Mouse (Mus musculus): ENCODE results near the gene Gm10577. TPM values are rescaled to one million over a fixed set of nuclear protein-coding genes. Genes with fewer than 3 reads are reported as not detected.

Gm10577 gene
- polyA plus RNA-seq, 1 experiment from 2014 or later: not detected

DNA sequence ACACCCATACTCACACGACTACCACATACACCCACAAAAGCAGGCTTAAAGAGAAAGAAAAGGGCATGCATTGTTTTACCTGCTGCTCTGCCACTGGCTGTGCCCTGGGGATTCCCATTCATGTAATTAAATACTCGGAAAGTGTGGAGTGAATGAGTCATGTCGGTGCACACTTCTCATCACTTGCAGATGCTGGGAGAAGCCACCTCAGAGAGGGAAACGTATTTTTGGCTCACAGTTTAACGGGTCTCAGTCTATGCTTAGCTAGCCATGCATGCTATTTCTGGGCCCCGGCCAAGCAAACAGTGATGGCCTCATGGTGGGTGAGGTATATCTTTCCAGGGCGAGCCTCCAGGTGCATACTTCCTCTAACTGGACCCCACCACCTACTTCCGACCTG, 21.6 kb downstream of the Gm10577 start:
- H3K36me3 ChIP-seq (ENCODE audit: insufficient read depth, low read length): peaks cover 25% of the 10 kb centered on the region; the same call in 1 of the 2 replicates
- no peaks in the 10 kb centered on the region for H3K9me3 ChIP-seq (replicated peaks; ENCODE audit: low read length)
- H3K4me1 ChIP-seq (replicated peaks; ENCODE audit: insufficient read depth, low read length): no peaks in the 10 kb centered on the region
- no peak overlapping the region for H3K4me3 ChIP-seq (replicated peaks; ENCODE audit: low read depth, low read length)
- 66% methylated on average over 8 of the region's 8 CpGs for WGBS
- H3K27ac ChIP-seq: no peak overlapping the region
- 0 out of 2 replicates have a peak overlapping the region, but pooled peaks have one; percentile 3 for H3K9ac ChIP-seq (ENCODE audit: low read depth, low read length)
- ATAC-seq (replicated peaks; ENCODE audit: low FRiP score, low read depth) (no peak), DNase-seq (ENCODE audit: low spot score) (no peak)
- no peak overlapping the region for H3K4me2 ChIP-seq (ENCODE audit: low read length)
- no peak for TF ChIP-seq CTCF (IDR thresholded peaks at IDR 0.05; ENCODE audit: low read depth)
- H3K27me3 ChIP-seq (ENCODE audit: insufficient read depth, low read length): no peaks in the 10 kb centered on the region

- peak; percentile 88 for DNase-seq (ENCODE audit: low spot score)
- peaks cover 26% of the 10 kb centered on the region; the same call in 1 of the 2 replicates for H3K36me3 ChIP-seq (ENCODE audit: insufficient read depth, low read length)
- no peak for ATAC-seq (replicated peaks; ENCODE audit: low FRiP score, low read depth)
- no peaks in the 10 kb centered on the region for H3K4me1 ChIP-seq (replicated peaks; ENCODE audit: insufficient read depth, low read length)
- H3K27me3 ChIP-seq (ENCODE audit: insufficient read depth, low read length): no peaks in the 10 kb centered on the region
- H3K4me3 ChIP-seq (replicated peaks; ENCODE audit: low read depth, low read length): no peak overlapping the region
- H3K9ac ChIP-seq (ENCODE audit: low read depth, low read length): no peak overlapping the region
- no peak overlapping the region for H3K27ac ChIP-seq
- no peak overlapping the region for H3K4me2 ChIP-seq (ENCODE audit: low read length)
- TF ChIP-seq CTCF (IDR thresholded peaks at IDR 0.05; ENCODE audit: low read depth): peak; percentile 96
- no peaks in the 10 kb centered on the region for H3K9me3 ChIP-seq (replicated peaks; ENCODE audit: low read length)
- 29% methylated on average over 2 of the region's 2 CpGs for WGBS
Observed at GRCm38 (mm10) chr4:100998145-100998544, 22.4 kb downstream of the Gm10577 start.

DNA sequence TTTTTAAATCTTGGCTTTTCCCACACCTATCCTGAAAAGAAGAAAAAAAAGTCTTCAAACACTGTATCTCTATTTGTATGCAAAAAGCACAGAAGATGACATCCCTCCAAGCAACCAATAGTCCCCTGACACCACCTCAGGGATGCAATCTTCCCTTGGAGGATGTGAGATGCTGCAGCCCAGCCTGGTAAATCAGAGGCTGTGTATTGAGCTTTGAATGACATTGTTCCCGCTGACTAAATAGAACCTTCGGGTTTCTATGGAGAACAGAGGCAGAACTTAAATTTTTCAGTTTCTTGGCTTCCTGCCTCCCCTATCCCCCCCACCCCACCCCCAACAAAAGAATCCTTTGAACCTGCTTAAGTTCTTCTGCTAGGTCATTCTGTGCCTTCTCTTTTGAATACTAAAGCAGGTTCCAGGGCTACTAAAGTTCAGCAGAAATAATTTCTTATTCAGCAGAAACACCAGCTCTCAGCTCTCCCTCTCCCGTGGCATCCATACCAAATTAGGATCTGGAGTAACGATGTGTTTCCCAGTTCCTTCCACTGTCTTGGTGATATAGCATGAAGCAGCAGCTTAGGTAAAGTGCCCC, 24.3 kb downstream of the Gm10577 start:
- H3K4me3 ChIP-seq (replicated peaks; ENCODE audit: low read depth, low read length): no peak overlapping the region
- DNase-seq (ENCODE audit: low spot score) (no peak), ATAC-seq (replicated peaks; ENCODE audit: low FRiP score, low read depth) (no peak)
- no peak overlapping the region for H3K4me2 ChIP-seq (ENCODE audit: low read length)
- 74% methylated on average over 4 of the region's 4 CpGs for WGBS
- no peaks in the 10 kb centered on the region for H3K9me3 ChIP-seq (replicated peaks; ENCODE audit: low read length)
- TF ChIP-seq CTCF (IDR thresholded peaks at IDR 0.05; ENCODE audit: low read depth): no peak
- H3K27ac ChIP-seq: no peak overlapping the region
- H3K4me1 ChIP-seq (replicated peaks; ENCODE audit: insufficient read depth, low read length): peaks cover 4% of the 10 kb centered on the region; the same call in 1 of the 2 replicates
- H3K36me3 ChIP-seq (ENCODE audit: insufficient read depth, low read length): 0 out of 2 replicates have a peak, but pooled peaks cover 14% of the 10 kb centered on the region
- no peak overlapping the region for H3K9ac ChIP-seq (ENCODE audit: low read depth, low read length)
- H3K27me3 ChIP-seq (ENCODE audit: insufficient read depth, low read length): no peaks in the 10 kb centered on the region

GRCm38 (mm10) chr4:100995617-100996016, 24.9 kb downstream of the Gm10577 start:
- 0 out of 2 replicates have a peak, but pooled peaks cover 14% of the 10 kb centered on the region for H3K36me3 ChIP-seq (ENCODE audit: insufficient read depth, low read length)
- H3K9me3 ChIP-seq (replicated peaks; ENCODE audit: low read length): no peaks in the 10 kb centered on the region
- H3K9ac ChIP-seq (ENCODE audit: low read depth, low read length): no peak overlapping the region
- H3K27ac ChIP-seq: no peak overlapping the region
- H3K4me1 ChIP-seq (replicated peaks; ENCODE audit: insufficient read depth, low read length): peaks cover 4% of the 10 kb centered on the region; the same call in 1 of the 2 replicates
- no peak for TF ChIP-seq CTCF (IDR thresholded peaks at IDR 0.05; ENCODE audit: low read depth)
- no peak overlapping the region for H3K4me2 ChIP-seq (ENCODE audit: low read length)
- H3K4me3 ChIP-seq (replicated peaks; ENCODE audit: low read depth, low read length): no peak overlapping the region
- ATAC-seq (replicated peaks; ENCODE audit: low FRiP score, low read depth): no peak
- no peaks in the 10 kb centered on the region for H3K27me3 ChIP-seq (ENCODE audit: insufficient read depth, low read length)
- no peak for DNase-seq (ENCODE audit: low spot score)
- 65% methylated on average over 5 of the region's 5 CpGs for WGBS

DNA sequence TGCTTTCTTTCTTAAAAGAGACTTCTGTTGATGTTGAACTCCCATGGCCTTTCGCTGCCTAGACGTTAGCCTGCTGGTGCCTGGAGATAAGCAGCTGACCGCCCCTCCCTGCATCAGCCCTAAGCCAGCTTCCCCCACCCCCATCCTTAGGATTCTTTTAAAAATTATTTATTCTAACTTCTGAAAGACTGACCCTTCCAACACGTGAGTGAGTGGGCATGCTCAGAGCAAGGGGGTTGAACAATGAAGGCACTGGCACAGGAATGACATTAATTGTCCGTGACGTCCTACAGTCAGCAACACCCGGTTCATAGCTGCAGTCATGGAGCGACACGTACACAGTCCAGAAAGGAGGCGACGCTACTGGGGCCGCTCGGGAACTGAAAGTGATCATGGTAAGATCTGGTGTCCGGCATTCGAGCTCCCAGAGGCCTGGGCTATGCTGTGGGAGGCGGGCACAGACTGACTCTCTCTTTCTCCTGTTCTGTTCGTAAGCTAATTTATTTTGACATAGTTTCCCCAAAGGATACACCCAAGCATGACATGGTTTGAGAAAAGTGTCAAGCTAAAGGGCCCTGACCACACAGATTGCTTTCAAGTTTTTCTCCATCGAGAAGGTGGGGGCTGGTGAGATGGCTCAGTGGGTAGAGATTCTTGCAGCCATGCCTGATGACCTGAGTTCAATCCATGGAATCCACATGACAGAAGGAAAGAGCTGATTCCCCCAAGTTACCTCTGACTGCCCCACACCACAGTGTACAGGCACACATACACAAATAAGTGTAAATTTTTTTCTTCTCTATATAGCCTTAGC, 25.8 kb downstream of the Gm10577 start:
- no peaks in the 10 kb centered on the region for H3K27me3 ChIP-seq (ENCODE audit: insufficient read depth, low read length)
- no peak overlapping the region; the same call in 1 of the 2 replicates for H3K27ac ChIP-seq
- H3K9ac ChIP-seq (ENCODE audit: low read depth, low read length): no peak overlapping the region
- WGBS: 43% methylated on average over 18 of the region's 18 CpGs
- DNase-seq (ENCODE audit: low spot score): peak; percentile 75
- no peak overlapping the region for H3K4me3 ChIP-seq (replicated peaks; ENCODE audit: low read depth, low read length)
- TF ChIP-seq CTCF (IDR thresholded peaks at IDR 0.05; ENCODE audit: low read depth): no peak
- peak; percentile 62 for ATAC-seq (replicated peaks; ENCODE audit: low FRiP score, low read depth)
- no peaks in the 10 kb centered on the region for H3K9me3 ChIP-seq (replicated peaks; ENCODE audit: low read length)
- 0 out of 2 replicates have a peak, but pooled peaks cover 14% of the 10 kb centered on the region for H3K36me3 ChIP-seq (ENCODE audit: insufficient read depth, low read length)
- H3K4me2 ChIP-seq (ENCODE audit: low read length): no peak overlapping the region
- peaks cover 4% of the 10 kb centered on the region; the same call in 1 of the 2 replicates for H3K4me1 ChIP-seq (replicated peaks; ENCODE audit: insufficient read depth, low read length)

- 61% methylated on average over 6 of the region's 6 CpGs for WGBS
- Histone ChIP-seq H3K36me3 (ENCODE audit: insufficient read depth, low read length) (0 out of 2 replicates have a peak, but pooled peaks cover 14% of the 10 kb centered on the region), H3K27ac (no peak overlapping the region), H3K4me3 (replicated peaks; ENCODE audit: low read depth, low read length) (no peak overlapping the region), H3K27me3 (ENCODE audit: insufficient read depth, low read length) (no peaks in the 10 kb centered on the region), H3K9me3 (replicated peaks; ENCODE audit: low read length) (no peaks in the 10 kb centered on the region), H3K4me2 (ENCODE audit: low read length) (no peak overlapping the region), H3K9ac (ENCODE audit: low read depth, low read length) (no peak overlapping the region), H3K4me1 (replicated peaks; ENCODE audit: insufficient read depth, low read length) (peaks cover 4% of the 10 kb centered on the region; the same call in 1 of the 2 replicates)
- DNase-seq (ENCODE audit: low spot score) (no peak), ATAC-seq (replicated peaks; ENCODE audit: low FRiP score, low read depth) (no peak)
- TF ChIP-seq CTCF (IDR thresholded peaks at IDR 0.05; ENCODE audit: low read depth): no peak
Observed at GRCm38 (mm10) chr4:100992086-100992485, 28.4 kb downstream of the Gm10577 start.

Measured in kidney, postnatal 0 days (tissue).